Mouse (Mus musculus): ENCODE measurements around the gene Ncam1.

DNA sequence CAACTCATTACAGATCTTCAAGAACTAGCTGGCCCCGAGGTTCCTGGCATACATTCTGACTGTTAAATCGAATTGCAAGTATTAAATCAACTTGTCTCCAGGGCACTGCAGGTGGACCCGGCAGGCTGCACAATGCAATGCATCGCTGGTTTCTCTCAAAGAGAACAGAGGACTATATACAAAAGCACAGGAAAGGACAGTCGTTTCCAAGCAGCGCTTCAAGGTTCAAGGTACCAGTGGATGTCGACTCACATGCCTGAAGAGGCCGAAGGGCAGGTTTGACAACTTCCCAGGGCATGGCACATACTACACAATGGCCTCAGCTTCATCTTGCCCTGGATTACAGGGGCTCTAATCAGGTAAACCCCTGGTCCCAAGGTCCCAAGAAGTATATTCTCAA lies 158.6 kb downstream of the Ncam1 start:
- TF ChIP-seq POLR2A (IDR thresholded peaks at IDR 0.05; ENCODE audit: low read depth, low read length) (no peak), CTCF (conservative IDR thresholded peaks at IDR 0.05; ENCODE audit: insufficient read depth, insufficient read length, low read depth, low read length) (no peak)
